Mouse (Mus musculus): ENCODE results near the gene Gna14.

- TF ChIP-seq CTCF (IDR thresholded peaks at IDR 0.05; ENCODE audit: insufficient read depth, low read depth, low read length) (no peak), POLR2A (IDR thresholded peaks at IDR 0.05; ENCODE audit: insufficient read depth, low read depth, low read length) (no peak)
Measured at GRCm38 (mm10) chr19:16624994-16625393, 189.4 kb downstream of the Gna14 start.

All from olfactory bulb, adult 2 months (tissue).